Mouse (Mus musculus) Patski (cell line): ENCODE data around the gene Ap3d1. TPM values are rescaled to one million over a fixed set of nuclear protein-coding genes. Genes with fewer than 3 reads are reported as not detected.

Experiments
- ATAC-seq: fragments of 100-300 bp; one replicate; pipeline ENCODE4 v1.8.0; 2021
- CTCF ChIA-PET: fragments of 350-600 bp; sonication (Branson Sonifier 250); formaldehyde crosslinking; loops from one replicate; lab custom pipeline; 2022; ENCODE audit warnings: inconsistent platforms; lab: Charles Lee
- POLR2A ChIA-PET: fragments of 350-600 bp; sonication (Branson Sonifier 250); formaldehyde crosslinking; loops from one replicate; lab custom pipeline; 2022; ENCODE audit warnings: antibody characterized with exemption, inconsistent platforms; lab: Charles Lee
- DNase-seq: peaks from one replicate; pipeline ENCODE4 v3.0.0-alpha.2; 2011; ENCODE audit warnings: low read depth, low spot score
- H3K27me3 ChIP-seq: fragments of 371-371 bp; one replicate; pipeline ENCODE4 v1.5.1; 2021
- CTCF ChIP-seq: fragments of 100-300 bp; IDR thresholded peaks from one replicate; pipeline ENCODE4 v1.5.1; 2021
- in situ Hi-C: fragments of 300-500 bp; cut with MboI; formaldehyde crosslinking; loops from 3 replicates; pipeline ENCODE4 v1.11.1; 2018; ENCODE audit warnings: low pct_unique_long_range_greater_than_20kb, mixed read lengths
- polyA plus RNA-seq: library from polyadenylated mRNA; unstranded; gene quantifications from one replicate; pipeline ENCODE4 v1.2.3, GENCODE M21; 2021

Gene Ap3d1
- polyA plus RNA-seq, 1 experiment from 2014 or later, result 103 TPM

DNA sequence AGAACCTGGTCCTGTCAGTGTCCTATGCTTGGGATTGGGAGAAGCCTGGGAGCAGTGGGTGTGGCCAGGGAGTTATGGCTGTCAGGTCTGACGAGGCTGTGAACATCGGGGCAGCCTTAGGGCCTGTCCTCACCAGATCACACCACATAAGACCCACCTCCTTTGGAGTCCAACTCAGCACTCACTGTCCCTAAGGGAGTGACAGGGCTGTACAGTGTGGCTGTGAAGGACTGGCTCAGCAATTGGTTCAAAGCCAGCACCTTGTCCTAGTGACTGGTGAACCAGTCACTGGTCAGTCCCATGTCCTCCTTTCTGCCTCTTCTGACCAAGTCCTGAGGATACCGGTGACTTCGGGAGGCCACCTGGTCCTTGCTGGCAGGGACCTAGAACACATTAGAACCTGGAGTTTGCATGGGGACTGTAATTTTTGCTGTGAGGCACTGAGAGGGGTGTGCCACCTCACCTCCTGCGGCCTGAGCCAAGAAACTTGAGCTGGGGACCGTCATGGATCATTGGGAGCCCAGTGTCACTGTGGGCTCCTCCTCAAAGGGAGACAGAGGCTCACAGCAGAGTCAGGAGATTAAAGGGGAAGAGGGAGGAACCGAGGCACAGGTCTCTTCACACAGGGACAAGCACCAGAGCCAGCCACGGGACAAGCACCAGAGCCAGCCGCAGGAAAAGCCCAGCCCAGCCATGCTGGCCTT lies 62.4 kb downstream of the Ap3d1 start:
- in situ Hi-C loops, result loop anchor here (25.0 kb wide), 1 partner anchor 242 kb away; the partner anchor contains the start of gene Tcf3
- TF ChIP-seq CTCF, result no peak
- no peak for DNase-seq
- ChIA-PET POLR2A (interaction anchor here (1.7 to 7.4 kb wide), 2 partner anchors 14 to 26 kb away, joined by 3 to 78 read pairs; no protein-coding TSS in a partner anchor), CTCF (interaction anchor here (0.8 kb wide), 1 partner anchor 19 kb away, joined by 3 read pairs; no protein-coding TSS in a partner anchor)
- no peak for ATAC-seq
- no peaks in the 10 kb centered on the region for H3K27me3 ChIP-seq

DNA sequence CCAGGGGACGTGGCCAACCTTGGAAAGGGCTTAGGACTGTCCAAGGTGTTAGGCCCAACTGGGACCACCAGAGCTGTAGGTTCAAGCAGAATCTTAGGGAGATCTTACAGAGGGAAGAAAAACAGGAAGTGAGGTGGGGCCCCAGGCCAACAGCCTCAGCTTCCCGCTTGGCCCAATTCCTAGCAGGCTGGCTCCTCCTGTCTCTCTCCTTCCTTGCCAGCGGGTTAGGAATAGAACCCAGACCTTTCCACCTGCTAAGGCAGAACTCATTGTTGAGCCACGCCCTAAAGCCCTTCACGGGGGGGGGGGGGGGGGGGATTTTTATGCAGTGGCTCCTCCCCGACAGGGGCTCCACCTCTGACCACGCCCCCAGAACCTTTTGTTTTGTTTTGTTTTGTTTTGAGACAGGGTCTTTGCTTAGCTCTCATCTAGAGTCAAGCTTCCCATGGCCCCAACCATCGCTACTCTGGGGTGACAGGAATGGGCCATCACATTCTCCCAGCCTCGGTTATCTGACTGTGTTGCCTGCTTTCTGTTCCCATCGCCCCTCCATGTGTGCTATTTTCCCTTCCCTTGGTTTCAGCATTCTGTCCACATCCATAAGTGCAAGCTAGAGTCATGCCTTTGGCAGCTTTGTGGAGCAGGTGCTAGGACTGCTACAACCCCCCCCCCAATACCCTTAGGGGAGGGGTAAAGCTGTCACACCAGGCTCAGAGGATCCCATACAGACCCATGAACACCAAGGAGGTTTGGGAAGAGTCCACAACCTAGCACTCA lies 63.3 kb downstream of the Ap3d1 start:
- ChIA-PET POLR2A (interaction anchor here (0.7 to 7.4 kb wide), 3 partner anchors 13 to 75 kb away, joined by 3 to 78 read pairs (median 3); no protein-coding TSS in a partner anchor), CTCF (interaction anchor here (0.9 to 7.0 kb wide), 6 partner anchors 9 to 100 kb away, joined by 3 to 52 read pairs (median 6); no protein-coding TSS in a partner anchor)
- in situ Hi-C loops, result loop anchor here (25.0 kb wide), 1 partner anchor 241 kb away; the partner anchor contains the start of gene Tcf3
- no peaks in the 10 kb centered on the region for H3K27me3 ChIP-seq
- no peak for DNase-seq
- no peak for ATAC-seq
- no peak for TF ChIP-seq CTCF

GRCm38 (mm10) chr10:80677942-80678436 lies 64.1 kb downstream of the Ap3d1 start, which contains the start of gene Mknk2:
Gene Mknk2 (minus strand): TSS chr10:80678112.
- in situ Hi-C loops, result loop anchor here (25.0 kb wide), 1 partner anchor 241 kb away; the partner anchor contains the start of gene Tcf3
- peak; percentile 29 for ATAC-seq
- H3K27me3 ChIP-seq, result no peaks in the 10 kb centered on the region
- CTCF ChIA-PET, result interaction anchor here (1.0 to 7.0 kb wide), 5 partner anchors 10 to 99 kb away, joined by 4 to 52 read pairs (median 8); no protein-coding TSS in a partner anchor
- no peak for TF ChIP-seq CTCF
- no peak for DNase-seq
- POLR2A ChIA-PET, result interaction anchor here (0.9 to 7.4 kb wide), 4 partner anchors 12 to 99 kb away, joined by 3 to 78 read pairs (median 10); no protein-coding TSS in a partner anchor

DNA sequence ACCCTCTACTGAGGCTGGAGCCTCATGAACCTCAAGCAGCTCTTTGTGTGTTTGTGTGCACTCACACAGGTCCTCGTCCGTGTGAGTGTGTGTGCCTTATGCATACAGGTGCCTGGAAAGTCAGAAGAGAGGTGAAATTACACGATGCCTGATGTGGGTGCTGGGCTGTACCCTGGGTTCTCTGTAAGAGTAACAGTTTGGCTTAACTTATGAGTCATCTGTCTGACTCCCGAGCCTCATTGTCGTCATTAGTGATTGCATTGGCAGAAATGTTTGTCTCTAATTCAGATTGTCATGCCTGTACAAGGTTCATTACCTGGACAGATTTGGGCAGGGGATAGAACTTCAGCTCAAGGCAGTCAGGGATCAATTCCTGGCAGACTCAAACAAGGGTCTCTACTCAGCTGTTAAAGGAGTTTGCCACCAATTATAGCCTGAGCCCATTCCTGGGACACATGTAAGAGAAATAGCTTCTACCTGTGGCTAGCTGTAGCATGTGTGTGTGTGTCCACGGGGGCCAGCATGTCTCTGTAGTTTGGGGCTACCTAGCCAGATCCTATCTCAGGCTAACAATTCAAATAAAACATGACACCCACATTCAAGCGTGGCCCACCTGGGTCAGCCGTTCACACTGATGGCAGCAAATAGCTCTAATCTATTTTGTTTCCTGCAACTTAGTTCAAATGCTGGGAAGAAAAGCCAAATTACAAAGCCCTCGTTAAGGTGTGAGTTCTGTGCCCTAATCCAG lies 64.8 kb downstream of the Ap3d1 start:
- ChIA-PET POLR2A (interaction anchor here (0.8 to 7.4 kb wide), 5 partner anchors 12 to 98 kb away, joined by 3 to 78 read pairs (median 4); partner anchors contain the start of gene Csnk1g2), CTCF (interaction anchor here (1.0 to 7.0 kb wide), 5 partner anchors 11 to 99 kb away, joined by 4 to 52 read pairs (median 8); no protein-coding TSS in a partner anchor)
- no peak for TF ChIP-seq CTCF
- in situ Hi-C loops, result loop anchor here (25.0 kb wide), 1 partner anchor 240 kb away; the partner anchor contains the start of gene Tcf3
- DNase-seq (no peak), ATAC-seq (no peak)
- H3K27me3 ChIP-seq, result no peaks in the 10 kb centered on the region

DNA sequence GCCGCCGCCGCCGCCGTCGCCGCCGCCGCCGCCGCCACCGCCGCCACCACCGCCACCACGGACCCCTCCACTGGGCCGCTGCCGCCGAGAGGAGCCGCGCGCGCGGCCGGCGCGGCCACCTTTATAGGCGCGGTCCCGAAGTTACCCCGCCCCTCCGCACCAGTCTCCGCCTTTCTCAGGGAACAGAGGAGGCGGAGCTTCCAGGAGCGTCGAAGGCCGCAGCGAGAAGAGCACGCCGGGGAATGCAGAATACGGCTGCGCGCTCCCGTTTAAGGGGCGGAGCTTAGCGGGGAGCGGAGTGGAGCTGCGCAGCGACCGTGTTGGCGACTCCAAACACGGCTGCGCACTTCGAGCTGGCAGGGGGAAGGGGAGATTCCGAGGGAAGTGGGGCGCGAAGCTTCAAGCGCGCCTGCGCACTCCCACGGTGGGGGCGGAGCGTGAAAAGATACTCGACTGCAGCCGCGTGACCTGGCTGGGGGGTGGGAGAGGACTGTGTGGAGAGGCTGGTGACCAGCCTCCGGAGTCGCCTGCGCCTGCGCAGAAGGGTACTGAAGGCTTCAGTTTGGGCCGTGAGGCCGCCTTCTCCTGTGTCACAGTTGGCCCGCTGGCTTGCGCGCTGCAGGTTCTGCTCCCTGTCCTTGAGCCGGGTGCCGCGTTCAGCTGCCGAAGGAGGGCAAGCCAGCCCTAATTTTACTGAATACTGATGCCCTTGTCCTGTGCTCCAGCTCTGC lies 65.7 kb downstream of the Ap3d1 start:
- ATAC-seq (peak; percentile 58), DNase-seq (peak; percentile 97)
- no peak for TF ChIP-seq CTCF
- in situ Hi-C loops, result loop anchor here (25.0 kb wide), 1 partner anchor 239 kb away; the partner anchor contains the start of gene Tcf3
- POLR2A ChIA-PET, result interaction anchor here (0.8 to 7.4 kb wide), 6 partner anchors 11 to 54 kb away, joined by 3 to 78 read pairs (median 5); partner anchors contain the start of gene Csnk1g2
- no peaks in the 10 kb centered on the region for H3K27me3 ChIP-seq
- CTCF ChIA-PET, result interaction anchor here (2.9 to 7.0 kb wide), 3 partner anchors 12 to 98 kb away, joined by 8 to 52 read pairs (median 15); no protein-coding TSS in a partner anchor

DNA sequence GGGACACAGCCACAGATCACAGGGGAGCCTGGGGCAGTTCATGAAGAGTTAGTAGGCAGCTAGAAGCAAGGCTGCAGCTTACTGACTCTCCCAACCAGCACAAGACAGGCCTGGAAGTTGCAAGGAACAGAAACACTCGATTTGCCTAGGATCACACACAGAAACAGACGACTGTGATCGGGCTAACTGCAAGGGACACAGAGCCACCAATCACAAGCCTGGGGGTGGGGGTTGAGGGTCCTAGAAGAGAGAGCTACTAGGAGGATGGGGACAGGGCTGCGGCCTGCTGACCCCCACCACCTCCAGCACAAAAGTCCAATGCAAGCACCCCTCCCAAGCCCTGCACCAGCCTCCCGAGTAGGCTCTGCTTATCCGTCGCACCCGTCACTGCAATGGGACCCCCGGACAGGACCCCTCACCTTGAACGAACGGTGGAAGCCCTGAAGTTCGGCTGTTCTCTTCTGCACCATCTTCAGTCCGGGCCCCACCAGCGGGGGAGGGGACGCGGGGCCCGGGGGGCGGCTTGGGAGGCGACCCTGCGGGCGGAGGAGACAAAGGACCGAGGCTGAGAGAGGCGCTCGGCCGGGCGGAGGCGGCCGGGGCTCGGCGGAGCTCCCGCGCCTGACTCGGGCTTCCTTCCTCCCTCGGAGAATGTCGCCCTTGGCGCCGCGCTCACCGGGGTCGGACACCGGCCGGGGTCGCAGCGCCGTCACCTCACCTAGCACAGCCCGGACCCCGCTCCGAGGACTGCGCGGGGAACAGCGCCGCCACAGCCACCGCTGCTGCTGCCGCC lies 66.5 kb downstream of the Ap3d1 start:
- CTCF ChIA-PET, result interaction anchor here (1.5 to 7.0 kb wide), 3 partner anchors 9 to 97 kb away, joined by 4 to 52 read pairs (median 8); no protein-coding TSS in a partner anchor
- ATAC-seq (no peak), DNase-seq (no peak)
- POLR2A ChIA-PET, result interaction anchor here (1.3 to 7.4 kb wide), 4 partner anchors 10 to 53 kb away, joined by 3 to 78 read pairs (median 11); partner anchors contain the start of gene Csnk1g2
- H3K27me3 ChIP-seq, result no peaks in the 10 kb centered on the region
- in situ Hi-C loops, result loop anchor here (25.0 kb wide), 1 partner anchor 238 kb away; the partner anchor contains the start of gene Tcf3
- no peak for TF ChIP-seq CTCF

DNA sequence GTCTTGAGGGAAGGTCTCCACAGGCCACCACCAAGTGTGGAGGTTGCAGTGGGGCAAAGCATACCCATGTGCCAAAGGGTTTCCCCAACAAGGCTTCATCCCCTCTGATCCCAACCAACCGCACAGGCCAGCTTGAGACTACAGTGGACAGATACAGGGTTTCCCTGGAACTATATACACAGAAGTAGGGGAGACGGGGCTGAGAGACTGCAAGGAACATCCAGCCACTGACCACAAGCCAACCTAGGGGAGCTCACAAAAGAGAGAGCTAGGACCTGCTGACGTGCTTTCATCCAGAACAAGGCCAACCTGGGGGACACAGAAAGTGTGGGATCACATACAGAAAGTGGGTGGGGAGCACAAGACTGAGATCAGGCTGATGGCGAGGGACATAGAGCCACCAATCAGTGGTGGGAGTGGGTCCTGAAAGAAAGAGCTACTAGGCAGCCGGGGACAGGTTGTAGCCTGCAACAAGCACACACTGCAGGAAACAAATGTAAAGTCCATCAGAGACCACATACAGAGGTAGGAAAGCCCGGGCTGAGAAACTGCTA lies 67.1 kb downstream of the Ap3d1 start:
- DNase-seq (no peak), ATAC-seq (no peak)
- H3K27me3 ChIP-seq, result no peaks in the 10 kb centered on the region
- in situ Hi-C loops, result loop anchor here (25.0 kb wide), 1 partner anchor 238 kb away; the partner anchor contains the start of gene Tcf3
- ChIA-PET CTCF (interaction anchor here (1.5 to 7.0 kb wide), 2 partner anchors 9 to 14 kb away, joined by 4 to 52 read pairs; no protein-coding TSS in a partner anchor), POLR2A (interaction anchor here (0.7 to 7.4 kb wide), 3 partner anchors 9 to 72 kb away, joined by 3 to 78 read pairs (median 16); no protein-coding TSS in a partner anchor)
- no peak for TF ChIP-seq CTCF
